Mouse (Mus musculus) forebrain, embryonic 14.5 days (tissue): ENCODE data around the gene Arntl2. TPM values are rescaled to one million over a fixed set of nuclear protein-coding genes. Genes with fewer than 3 reads are reported as not detected.
A peak's percentile ranks its signal among the peaks of the same experiment; 100 is the strongest.

Experiments used
- ATAC-seq: fragments of 200-750 bp; cut with Nextera tagmentation; 2 replicates; pipeline ENCODE4 v1.8.0; 2017; ENCODE audit warnings: mild to moderate bottlenecking, moderate library complexity
- DNase-seq: peaks from one replicate; pipeline ENCODE4 v3.0.0-alpha.2; 2015; ENCODE audit warnings: low spot score
- H3K27ac ChIP-seq: fragments of 300-500 bp; sonication (generic); 2 replicates; pipeline ENCODE4 v1.5.1; 2014; ENCODE audit warnings: low read depth, mild to moderate bottlenecking, control low read depth, low read length, moderate library complexity
- H3K27me3 ChIP-seq: fragments of 300-500 bp; sonication (generic); replicated peaks from 2 replicates; pipeline ENCODE4 v1.6.1; 2014; ENCODE audit warnings: low read length, control low read depth, mixed read lengths; ENCODE audit not compliant: control insufficient read depth, insufficient read depth
- H3K36me3 ChIP-seq: fragments of 300-500 bp; sonication (generic); 2 replicates; pipeline ENCODE4 v1.6.1; 2014; ENCODE audit warnings: low read length, control low read depth; ENCODE audit not compliant: control insufficient read depth, insufficient read depth
- H3K4me1 ChIP-seq: fragments of 300-500 bp; sonication (generic); 2 replicates; pipeline ENCODE4 v1.6.1; 2014; ENCODE audit warnings: antibody characterized with exemption, low read length, control low read depth; ENCODE audit not compliant: control insufficient read depth, insufficient read depth
- H3K4me2 ChIP-seq: fragments of 300-500 bp; sonication (generic); 2 replicates; pipeline ENCODE4 v1.6.1; 2014; ENCODE audit warnings: mild to moderate bottlenecking, control low read depth, low read length
- H3K4me3 ChIP-seq: fragments of 300-500 bp; sonication (generic); 2 replicates; pipeline ENCODE4 v1.5.1; 2014; ENCODE audit warnings: low read depth, low read length, control low read depth
- H3K9ac ChIP-seq: fragments of 300-500 bp; sonication (generic); 2 replicates; pipeline ENCODE4 v1.6.1; 2014; ENCODE audit warnings: mild to moderate bottlenecking, low read length, control low read depth, moderate library complexity
- H3K9me3 ChIP-seq: fragments of 300-500 bp; sonication (generic); replicated peaks from 2 replicates; pipeline ENCODE4 v1.6.1; 2016; ENCODE audit warnings: low read length, control low read depth, mixed read lengths; ENCODE audit not compliant: control insufficient read depth
- WGBS: fragments of 180-500 bp; shearing (Covaris S2); extraction: QIAGEN DNeasy Blood & Tissue Kit; methylation state at CpG from one replicate; pipeline ENCODE4 v1.1.7; 2014; 5-methylcytosine and 5-hydroxymethylcytosine counted together
- polyA plus RNA-seq: library from polyadenylated mRNA; unstranded; fragments of >200 nt; fragmentation: Nextera tagmentation; extraction: Ambion mirVana; gene quantifications from 2 replicates; pipeline ENCODE4 v1.2.1, GENCODE M21; 2014

Gene Arntl2
- polyA plus RNA-seq, result 0.59 and 1.0 TPM in 2 replicates

- Histone ChIP-seq H3K9ac (peak within 1 kb of the TSS; percentile 69), H3K9me3 (no peaks in the 10 kb centered on the region), H3K27me3 (no peaks in the 10 kb centered on the region; the same call in 1 of the 2 replicates), H3K36me3 (no peaks in the 10 kb centered on the region), H3K27ac (no peak within 1 kb of the TSS), H3K4me2 (peak within 1 kb of the TSS; percentile 80), H3K4me1 (no peaks in the 10 kb centered on the region), H3K4me3 (peak within 1 kb of the TSS; percentile 48)
- peak; percentile 79 for DNase-seq
- 2% methylated on average over 36 of the region's 36 CpGs for WGBS
- ATAC-seq, result peak; percentile 97
Measured at GRCm38 (mm10) chr6:146795924-146796545, at the start of gene Arntl2. Arntl2 (plus strand) TSS chr6:146796055.

DNA sequence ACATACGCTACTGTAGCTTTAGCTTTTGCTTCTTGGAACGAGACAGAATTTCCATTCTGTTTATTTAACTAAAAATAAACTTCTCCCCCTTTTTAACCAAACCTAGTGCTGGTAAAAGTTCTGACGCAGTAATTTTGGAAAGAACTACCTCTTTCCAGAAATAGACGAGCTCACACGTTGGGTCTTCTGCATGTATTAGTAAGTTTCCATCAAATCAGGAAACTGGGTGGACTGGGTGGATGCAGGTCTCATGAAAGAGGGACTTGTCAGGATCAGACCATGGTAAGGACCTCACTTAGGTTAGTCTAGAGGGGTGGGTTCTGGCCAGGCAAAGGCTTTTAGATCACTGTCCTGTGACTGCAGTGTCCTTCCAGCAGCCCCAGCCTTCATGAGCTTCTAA, 49.3 kb upstream of the Arntl2 start:
- ATAC-seq, result no peak
- H3K27me3 ChIP-seq, result no peaks in the 10 kb centered on the region
- no peaks in the 10 kb centered on the region for H3K36me3 ChIP-seq
- H3K9ac ChIP-seq, result no peak overlapping the region
- WGBS, result 89% methylated on average over 5 of the region's 5 CpGs
- no peak for DNase-seq
- H3K4me2 ChIP-seq, result no peak overlapping the region
- H3K4me3 ChIP-seq, result no peak overlapping the region
- H3K27ac ChIP-seq, result no peak overlapping the region
- no peaks in the 10 kb centered on the region for H3K9me3 ChIP-seq
- no peaks in the 10 kb centered on the region for H3K4me1 ChIP-seq

- Histone ChIP-seq H3K9ac (no peak overlapping the region), H3K4me1 (no peaks in the 10 kb centered on the region), H3K4me3 (no peak overlapping the region), H3K9me3 (no peaks in the 10 kb centered on the region), H3K27me3 (no peaks in the 10 kb centered on the region), H3K4me2 (no peak overlapping the region), H3K36me3 (no peaks in the 10 kb centered on the region), H3K27ac (no peak overlapping the region)
- no peak for DNase-seq
- no peak for ATAC-seq
Measured at GRCm38 (mm10) chr6:146747057-146747456, 48.8 kb upstream of the Arntl2 start.

DNA sequence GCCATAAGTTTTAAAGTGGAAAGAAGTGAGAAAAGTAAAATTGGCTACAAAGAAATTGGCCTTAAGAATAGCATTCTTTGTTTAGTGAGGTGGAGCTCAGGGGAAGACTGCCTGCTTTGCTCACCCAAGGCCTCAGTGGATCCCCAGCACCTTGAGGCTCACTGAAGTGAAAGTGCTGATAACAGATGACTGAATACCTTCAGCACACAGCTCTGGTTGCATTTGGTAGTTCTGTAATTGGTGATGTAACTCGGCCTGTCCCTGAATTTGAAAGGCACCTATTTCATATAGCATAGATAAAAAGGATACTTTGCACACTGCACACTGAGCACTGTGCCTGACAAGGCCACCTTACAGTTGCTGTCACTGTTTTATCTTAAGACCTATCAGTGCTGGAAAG, 47.6 kb upstream of the Arntl2 start:
- ATAC-seq (no peak), DNase-seq (no peak)
- no peaks in the 10 kb centered on the region for H3K9me3 ChIP-seq
- H3K27me3 ChIP-seq, result no peaks in the 10 kb centered on the region
- H3K27ac ChIP-seq, result no peak overlapping the region
- no peak overlapping the region for H3K4me3 ChIP-seq
- no peaks in the 10 kb centered on the region for H3K4me1 ChIP-seq
- no peaks in the 10 kb centered on the region for H3K36me3 ChIP-seq
- H3K4me2 ChIP-seq, result no peak overlapping the region
- H3K9ac ChIP-seq, result no peak overlapping the region
- WGBS, result 85% methylated on average over 1 of the region's 1 CpGs

DNA sequence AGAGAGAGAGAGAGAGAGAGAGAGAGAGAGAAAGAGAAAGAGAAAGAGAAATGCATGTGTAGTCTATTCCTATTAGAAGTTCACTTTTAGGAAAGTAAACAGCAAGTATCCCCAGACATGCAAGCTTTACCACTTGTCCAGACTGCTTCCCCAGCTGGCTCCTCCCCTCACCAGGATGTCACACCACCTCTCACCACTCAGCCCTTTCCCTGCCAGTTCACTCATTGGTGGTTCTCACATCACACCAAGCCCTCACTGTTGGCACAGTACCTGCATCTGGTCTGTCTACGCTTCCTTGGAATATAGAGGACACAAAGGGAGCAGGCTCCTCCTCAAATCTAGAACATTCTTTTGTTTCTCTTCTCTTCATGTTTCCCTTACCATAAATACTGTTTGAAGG, 44.2 kb upstream of the Arntl2 start:
- DNase-seq (peak; percentile 10), ATAC-seq (0 out of 2 replicates have a peak, but pooled peaks have one; percentile 40)
- H3K4me2 ChIP-seq, result no peak overlapping the region
- H3K27me3 ChIP-seq, result no peaks in the 10 kb centered on the region
- WGBS, result 47% methylated on average over 1 of the region's 1 CpGs
- H3K9ac ChIP-seq, result no peak overlapping the region
- no peak overlapping the region for H3K27ac ChIP-seq
- no peaks in the 10 kb centered on the region for H3K36me3 ChIP-seq
- H3K4me3 ChIP-seq, result no peak overlapping the region
- H3K4me1 ChIP-seq, result no peaks in the 10 kb centered on the region
- H3K9me3 ChIP-seq, result no peaks in the 10 kb centered on the region

GRCm38 (mm10) chr6:146752178-146752577, 43.7 kb upstream of the Arntl2 start:
- Histone ChIP-seq H3K9ac (no peak overlapping the region), H3K4me1 (no peaks in the 10 kb centered on the region), H3K27me3 (no peaks in the 10 kb centered on the region), H3K9me3 (no peaks in the 10 kb centered on the region), H3K4me3 (no peak overlapping the region), H3K36me3 (no peaks in the 10 kb centered on the region), H3K4me2 (no peak overlapping the region), H3K27ac (no peak overlapping the region)
- DNase-seq (no peak), ATAC-seq (no peak)
- WGBS, result 90% methylated on average over 2 of the region's 2 CpGs

DNA sequence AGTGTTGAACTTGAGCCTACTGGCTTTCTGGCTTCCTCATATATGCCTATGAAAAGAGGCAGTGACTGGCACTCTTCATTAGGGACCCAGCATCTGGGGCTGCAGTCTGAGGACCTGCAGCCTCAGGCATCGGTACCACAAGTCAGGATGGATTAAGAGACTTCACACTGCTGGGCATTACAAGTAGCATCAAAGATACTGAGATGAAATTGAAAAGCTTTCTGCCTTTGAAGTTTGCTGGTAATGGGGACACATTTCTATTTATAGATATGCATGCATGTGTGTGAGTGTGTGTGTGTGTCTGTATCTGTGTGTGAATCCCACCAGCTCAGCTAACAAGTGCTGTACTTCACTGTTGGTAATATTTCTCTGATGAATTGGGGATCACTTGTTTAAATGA, 43.2 kb upstream of the Arntl2 start:
- DNase-seq, result peak; percentile 30
- no peaks in the 10 kb centered on the region for H3K27me3 ChIP-seq
- H3K9me3 ChIP-seq, result no peaks in the 10 kb centered on the region
- H3K4me1 ChIP-seq, result no peaks in the 10 kb centered on the region
- ATAC-seq, result no peak
- no peak overlapping the region for H3K27ac ChIP-seq
- H3K9ac ChIP-seq, result no peak overlapping the region
- H3K36me3 ChIP-seq, result no peaks in the 10 kb centered on the region
- no peak overlapping the region for H3K4me2 ChIP-seq
- WGBS, result 68% methylated on average over 1 of the region's 1 CpGs
- H3K4me3 ChIP-seq, result no peak overlapping the region

- no peak for ATAC-seq
- Histone ChIP-seq H3K4me1 (no peaks in the 10 kb centered on the region), H3K9ac (no peak overlapping the region), H3K27me3 (no peaks in the 10 kb centered on the region), H3K4me3 (no peak overlapping the region), H3K27ac (no peak overlapping the region), H3K4me2 (no peak overlapping the region), H3K36me3 (no peaks in the 10 kb centered on the region), H3K9me3 (no peaks in the 10 kb centered on the region)
- DNase-seq, result no peak
- 79% methylated on average over 2 of the region's 2 CpGs for WGBS
Measured at GRCm38 (mm10) chr6:146753560-146754160, 42.2 kb upstream of the Arntl2 start.

- Histone ChIP-seq H3K4me1 (no peaks in the 10 kb centered on the region), H3K4me2 (no peak overlapping the region), H3K27me3 (no peaks in the 10 kb centered on the region), H3K27ac (no peak overlapping the region), H3K9ac (no peak overlapping the region), H3K4me3 (no peak overlapping the region), H3K9me3 (no peaks in the 10 kb centered on the region), H3K36me3 (no peaks in the 10 kb centered on the region)
- DNase-seq (no peak), ATAC-seq (no peak)
- 91% methylated on average over 2 of the region's 2 CpGs for WGBS
Measured at GRCm38 (mm10) chr6:146755136-146755535, 40.7 kb upstream of the Arntl2 start.
